ENCODE assay signal across 28 mouse cellular contexts in genomic region chr15:88904056-88904811, GRCm38 (mm10). TPM values are rescaled to one million over a fixed set of nuclear protein-coding genes. Genes with fewer than 3 reads are reported as not detected.
A peak's percentile ranks its signal among the peaks of the same experiment; 100 is the strongest.
DNase-seq lines count a peak whose midpoint lies in the region; ATAC-seq and TF ChIP-seq lines count a peak whose summit lies in the region.
"Had no signal": no experiment of that assay in that cellular context is flagged by ENCODE, and none has a peak within 500 bp of the region (broad histone marks: within the 10 kb centered on the region; RNA-seq: fewer than 3 reads in every experiment).

No protein-coding gene starts in this region.

- H3K27me3 ChIP-seq in embryonic facial prominence, embryonic 13.5 days: no peaks in the 10 kb centered on the region
- H3K27me3 ChIP-seq in embryonic facial prominence, embryonic 10.5 days (replicated peaks; ENCODE audit: low read depth, poor library complexity, severe bottlenecking): no peaks in the 10 kb centered on the region
- H3K27me3 ChIP-seq in hindbrain, embryonic 10.5 days (ENCODE audit: insufficient read depth, poor library complexity, severe bottlenecking): no peaks in the 10 kb centered on the region
- no peaks in the 10 kb centered on the region for H3K27me3 ChIP-seq in hindbrain, postnatal 0 days (ENCODE audit: insufficient read depth, low read length)
- no peaks in the 10 kb centered on the region for H3K27me3 ChIP-seq in cerebellum, adult 2 months (ENCODE audit: control insufficient read depth, insufficient read depth, low read length)
- H3K27me3 ChIP-seq: embryonic facial prominence, embryonic 12.5 days; embryonic facial prominence, embryonic 15.5 days; forebrain, embryonic 12.5 days; forebrain, embryonic 15.5 days had no signal

- DNase-seq in embryonic facial prominence, embryonic 10.5 days (ENCODE audit: low spot score): no peak
- no peak for DNase-seq in hindbrain, embryonic 10.5 days (ENCODE audit: low spot score)
- no peak for DNase-seq in hindbrain, postnatal 0 days (ENCODE audit: low spot score)
- DNase-seq in ES-CJ7 (ENCODE audit: low read depth, low spot score): peak; percentile 57
- DNase-seq in cerebellum, adult 2 months: no peak
- DNase-seq: adrenal gland, adult 8-10 months; adrenal gland, postnatal 14 days; adrenal gland, postnatal 36 days; B cell, adult 2 months; cerebellum, adult 11-12 months; cerebellum, adult 8-10 months; cerebellum, adult 9-11 months; cerebellum, postnatal 14 days; cerebellum, postnatal 36 days; embryo, embryonic 11 days; forebrain, postnatal 0 days had no signal

- no peak overlapping the region for H3K27ac ChIP-seq in embryonic facial prominence, embryonic 13.5 days
- H3K27ac ChIP-seq in embryonic facial prominence, embryonic 10.5 days (replicated peaks): no peak overlapping the region
- H3K27ac ChIP-seq in hindbrain, embryonic 10.5 days: 0 out of 2 replicates have a peak overlapping the region, but pooled peaks have one; percentile 9
- H3K27ac ChIP-seq in hindbrain, postnatal 0 days: no peak overlapping the region
- H3K27ac ChIP-seq in cerebellum, adult 2 months (ENCODE audit: insufficient read depth, low read length): no peak overlapping the region
- H3K27ac ChIP-seq: embryonic facial prominence, embryonic 12.5 days; embryonic facial prominence, embryonic 15.5 days; forebrain, embryonic 10.5 days; forebrain, embryonic 12.5 days; forebrain, embryonic 15.5 days had no signal

- no peaks in the 10 kb centered on the region for H3K9me3 ChIP-seq in embryonic facial prominence, embryonic 13.5 days
- no peaks in the 10 kb centered on the region for H3K9me3 ChIP-seq in embryonic facial prominence, embryonic 10.5 days
- H3K9me3 ChIP-seq in hindbrain, embryonic 10.5 days: no peaks in the 10 kb centered on the region
- H3K9me3 ChIP-seq in hindbrain, postnatal 0 days (ENCODE audit: low read length): no peaks in the 10 kb centered on the region
- H3K9me3 ChIP-seq: embryonic facial prominence, embryonic 12.5 days; embryonic facial prominence, embryonic 15.5 days; forebrain, embryonic 10.5 days; forebrain, embryonic 12.5 days; forebrain, embryonic 15.5 days had no signal

- no peaks in the 10 kb centered on the region for H3K4me1 ChIP-seq in embryonic facial prominence, embryonic 13.5 days
- H3K4me1 ChIP-seq in embryonic facial prominence, embryonic 10.5 days: no peaks in the 10 kb centered on the region
- no peaks in the 10 kb centered on the region; the same call in 1 of the 2 replicates for H3K4me1 ChIP-seq in hindbrain, embryonic 10.5 days (replicated peaks)
- no peaks in the 10 kb centered on the region for H3K4me1 ChIP-seq in hindbrain, postnatal 0 days (ENCODE audit: insufficient read depth, low read length)
- H3K4me1 ChIP-seq in cerebellum, adult 2 months (ENCODE audit: control insufficient read depth, insufficient read depth, low read length): no peaks in the 10 kb centered on the region
- H3K4me1 ChIP-seq: embryonic facial prominence, embryonic 12.5 days; embryonic facial prominence, embryonic 15.5 days; forebrain, embryonic 10.5 days; forebrain, embryonic 12.5 days; forebrain, embryonic 15.5 days had no signal

- 77% methylated on average over 14 of the region's 14 CpGs for WGBS in embryonic facial prominence, embryonic 13.5 days
- 79% methylated on average over 14 of the region's 14 CpGs for WGBS in embryonic facial prominence, embryonic 10.5 days
- WGBS in hindbrain, embryonic 10.5 days: 82% methylated on average over 14 of the region's 14 CpGs
- 82% methylated on average over 14 of the region's 14 CpGs for WGBS in hindbrain, postnatal 0 days
- WGBS in cerebellum, adult 2 months: 85% methylated on average over 14 of the region's 14 CpGs

- ATAC-seq in embryonic facial prominence, embryonic 13.5 days (ENCODE audit: insufficient number of reproducible peaks, insufficient read depth, low FRiP score, low TSS enrichment, low read depth): no peak
- no peak for ATAC-seq in hindbrain, postnatal 0 days
- ATAC-seq: activated CD4-positive, CD25-positive, alpha-beta regulatory T cell, adult 4 months; CD4-positive, CD25-positive, alpha-beta regulatory T cell, adult 4 months; forebrain, embryonic 15.5 days; forebrain, postnatal 0 days had no signal

- no peak for TF ChIP-seq POLR2A in cerebellum, adult 2 months (IDR thresholded peaks at IDR 0.05; ENCODE audit: borderline replicate concordance, insufficient read depth, low read length)

- H3K9ac ChIP-seq in embryonic facial prominence, embryonic 13.5 days: peak overlapping the region; percentile 21; the same call in 1 of the 2 replicates
- H3K9ac ChIP-seq in hindbrain, postnatal 0 days (replicated peaks; ENCODE audit: low read length): no peak overlapping the region
- H3K9ac ChIP-seq: embryonic facial prominence, embryonic 12.5 days; embryonic facial prominence, embryonic 15.5 days; forebrain, embryonic 12.5 days; forebrain, embryonic 15.5 days; forebrain, postnatal 0 days had no signal

- H3K36me3 ChIP-seq in embryonic facial prominence, embryonic 13.5 days: no peaks in the 10 kb centered on the region
- no peaks in the 10 kb centered on the region for H3K36me3 ChIP-seq in embryonic facial prominence, embryonic 10.5 days (replicated peaks)
- no peaks in the 10 kb centered on the region for H3K36me3 ChIP-seq in hindbrain, embryonic 10.5 days
- H3K36me3 ChIP-seq in hindbrain, postnatal 0 days (ENCODE audit: insufficient read depth, low read length): no peaks in the 10 kb centered on the region
- H3K36me3 ChIP-seq: embryonic facial prominence, embryonic 12.5 days; embryonic facial prominence, embryonic 15.5 days; forebrain, embryonic 10.5 days; forebrain, embryonic 12.5 days; forebrain, embryonic 15.5 days had no signal

- no peak overlapping the region for H3K4me2 ChIP-seq in embryonic facial prominence, embryonic 13.5 days
- H3K4me2 ChIP-seq in hindbrain, postnatal 0 days (ENCODE audit: low read depth, low read length): no peak overlapping the region
- H3K4me2 ChIP-seq: embryonic facial prominence, embryonic 12.5 days; embryonic facial prominence, embryonic 15.5 days; forebrain, embryonic 12.5 days; forebrain, embryonic 15.5 days had no signal

- no peak for TF ChIP-seq CTCF in hindbrain, postnatal 0 days (IDR thresholded peaks at IDR 0.05; ENCODE audit: low read depth)
- no peak for TF ChIP-seq CTCF in cerebellum, adult 2 months (IDR thresholded peaks at IDR 0.05; ENCODE audit: borderline replicate concordance, insufficient read depth, low read depth, low read length)

- no peak overlapping the region for H3K4me3 ChIP-seq in embryonic facial prominence, embryonic 13.5 days
- H3K4me3 ChIP-seq in embryonic facial prominence, embryonic 10.5 days: no peak overlapping the region
- H3K4me3 ChIP-seq in hindbrain, embryonic 10.5 days: no peak overlapping the region
- H3K4me3 ChIP-seq in hindbrain, postnatal 0 days (ENCODE audit: low read length): no peak overlapping the region
- H3K4me3 ChIP-seq in cerebellum, adult 2 months (replicated peaks; ENCODE audit: insufficient read depth, low read depth, low read length): no peak overlapping the region
- H3K4me3 ChIP-seq: embryonic facial prominence, embryonic 12.5 days; embryonic facial prominence, embryonic 15.5 days; erythroblast, embryonic 14.5 days; forebrain, embryonic 10.5 days; forebrain, embryonic 12.5 days; forebrain, embryonic 15.5 days had no signal

RNA-seq across cellular contexts. Expression of gene Pim3, which starts 42.2 kb away (rescaled TPM):
- polyA plus RNA-seq in embryonic facial prominence, embryonic 13.5 days (2015; fragmentation: Nextera tagmentation; extraction: Ambion mirVana): 48.7 and 52.9 TPM in 2 replicates
- 43.6 and 49.0 TPM in 2 replicates for polyA plus RNA-seq in embryonic facial prominence, embryonic 10.5 days (2016; fragmentation: Nextera tagmentation; extraction: Ambion mirVana)
- polyA plus RNA-seq in hindbrain, embryonic 10.5 days (2016; fragmentation: Nextera tagmentation; extraction: Ambion mirVana): 41.3 and 48.3 TPM in 2 replicates
- 98.0 and 104 TPM in 2 replicates for total RNA-seq in hindbrain, postnatal 0 days (2014; rRNA removed)
- 69.8 TPM in 2 replicates for polyA plus RNA-seq in hindbrain, postnatal 0 days (2015; fragmentation: Nextera tagmentation; extraction: Ambion mirVana)
- polyA plus RNA-seq in cerebellum, adult 2 months (2012; rRNA removed): 23.4 and 24.2 TPM in 2 replicates

RNA-seq across cellular contexts. Expression of gene Ttll8, which starts 50.0 kb away (rescaled TPM):
- not detected in 2 replicates for polyA plus RNA-seq in embryonic facial prominence, embryonic 13.5 days (2015; fragmentation: Nextera tagmentation; extraction: Ambion mirVana)
- polyA plus RNA-seq in embryonic facial prominence, embryonic 10.5 days (2016; fragmentation: Nextera tagmentation; extraction: Ambion mirVana): not detected in 2 replicates
- 0.05 and 0.08 TPM in 2 replicates for polyA plus RNA-seq in hindbrain, embryonic 10.5 days (2016; fragmentation: Nextera tagmentation; extraction: Ambion mirVana)
- 0.11 and 0.16 TPM in 2 replicates for total RNA-seq in hindbrain, postnatal 0 days (2014; rRNA removed)
- polyA plus RNA-seq in hindbrain, postnatal 0 days (2015; fragmentation: Nextera tagmentation; extraction: Ambion mirVana): 0.14 and 0.45 TPM in 2 replicates
- polyA plus RNA-seq in cerebellum, adult 2 months (2012; rRNA removed): 1.4 and 1.6 TPM in 2 replicates
- total RNA-seq: adrenal gland, adult 8-10 months; adrenal gland, postnatal 14 days; CH12.LX; common myeloid progenitor, adult 5-6 weeks; MEL had no signal
- polyA plus RNA-seq: activated CD4-positive, CD25-positive, alpha-beta regulatory T cell, adult 4 months; CD4-positive, CD25-positive, alpha-beta regulatory T cell, adult 4 months; embryonic facial prominence, embryonic 12.5 days; erythroblast, embryonic 14.5 days; forebrain, embryonic 10.5 days; forebrain, embryonic 15.5 days had no signal
